Mouse (Mus musculus) ES-E14 (cell line): ENCODE results near the gene Stpg4. TPM values are rescaled to one million over a fixed set of nuclear protein-coding genes. Genes with fewer than 3 reads are reported as not detected.

ENCODE experiments used
- DNase-seq: peaks from one replicate; pipeline ENCODE4 v3.0.0-alpha.2; 2013; ENCODE audit warnings: low read depth, low spot score
- H3K27ac ChIP-seq: 2 replicates; pipeline ENCODE4 v1.5.1; 2012; ENCODE audit warnings: low read depth, mild to moderate bottlenecking, low read length, moderate library complexity, mixed read lengths; ENCODE audit not compliant: poor library complexity, insufficient read depth, severe bottlenecking
- H3K36me3 ChIP-seq: 2 replicates; pipeline ENCODE4 v1.6.1; 2012; ENCODE audit warnings: mild to moderate bottlenecking, low read length, moderate library complexity, mixed read lengths; ENCODE audit not compliant: control insufficient read depth, poor library complexity, insufficient read depth, severe bottlenecking
- H3K4me1 ChIP-seq, 2 experiments: fragments of 150-350 bp in 1 of 2; sonication (generic) in 1 of 2; 2 replicates each; pipeline ENCODE4 v1.6.1; 2012; ENCODE audit warnings: low read length in 2 of 2, mild to moderate bottlenecking in 1 of 2, mixed read lengths in 1 of 2; ENCODE audit not compliant: control insufficient read depth in 2 of 2, insufficient read depth in 2 of 2, poor library complexity in 1 of 2
- H3K4me3 ChIP-seq, 2 experiments: fragments of 150-350 bp in 1 of 2; sonication (generic) in 1 of 2; 2 replicates each; pipeline ENCODE4 v1.5.1; 2012; ENCODE audit warnings: low read length in 2 of 2, low read depth in 1 of 2, mild to moderate bottlenecking in 1 of 2, mixed read lengths in 1 of 2; ENCODE audit not compliant: insufficient read depth in 1 of 2, poor library complexity in 1 of 2, severe bottlenecking in 1 of 2
- H3K9ac ChIP-seq: 2 replicates; pipeline ENCODE4 v1.6.1; 2012; ENCODE audit warnings: low read depth, mild to moderate bottlenecking, low read length, mixed read lengths; ENCODE audit not compliant: poor library complexity, insufficient read depth, severe bottlenecking
- H3K9me3 ChIP-seq: fragments of 150-350 bp; sonication (generic); 2 replicates; pipeline ENCODE4 v1.6.1; 2012; ENCODE audit warnings: low read depth, mild to moderate bottlenecking, low read length; ENCODE audit not compliant: control insufficient read depth, insufficient read depth
- CHD2 ChIP-seq: IDR thresholded peaks from 2 replicates; pipeline ENCODE4 v1.6.1; 2014; ENCODE audit warnings: mild to moderate bottlenecking, low read depth, low read length, inconsistent platforms
- HCFC1 ChIP-seq: IDR thresholded peaks from 2 replicates; pipeline ENCODE4 v1.6.1; 2012; ENCODE audit warnings: low read length, inconsistent platforms, borderline replicate concordance; ENCODE audit not compliant: insufficient read depth
- MAFK ChIP-seq: IDR thresholded peaks from 2 replicates; pipeline ENCODE4 v1.6.1; 2014; ENCODE audit warnings: mild to moderate bottlenecking, low read depth, low read length, inconsistent platforms; ENCODE audit not compliant: insufficient read depth
- ZC3H11A ChIP-seq: IDR thresholded peaks from 2 replicates; pipeline ENCODE4 v1.6.1; 2012; ENCODE audit warnings: low read depth, mild to moderate bottlenecking, inconsistent platforms, low read length, borderline replicate concordance
- ZNF384 ChIP-seq: IDR thresholded peaks from 2 replicates; pipeline ENCODE4 v1.6.1; 2012; ENCODE audit warnings: low read depth, low read length, inconsistent platforms
- in situ Hi-C, 2 experiments: fragments of 600-800 bp; cut with MboI; formaldehyde crosslinking; loops; one replicate each; pipeline ENCODE4 v1.15.1; 2025; ENCODE audit warnings: low sequenced_read_pairs in 2 of 2, inconsistent platforms in 1 of 2; ENCODE audit not compliant: unreplicated experiment in 2 of 2
- total RNA-seq: library from RNA; depleted of rRNA; stranded (reverse); fragments of 300-350 nt; gene quantifications from 2 replicates; pipeline ENCODE4 v1.2.3, GENCODE M21; 2012

Stpg4 gene
- total RNA-seq, 1 experiment: not detected

- no peak overlapping the region for H3K27ac ChIP-seq
- H3K9ac ChIP-seq: no peak overlapping the region
- no peak for DNase-seq
- no peak overlapping the region for H3K4me3 ChIP-seq
- TF ChIP-seq HCFC1 (no peak), ZC3H11A (no peak), CHD2 (no peak), ZNF384 (no peak), MAFK (no peak)
- H3K36me3 ChIP-seq: peaks cover 16% of the 10 kb centered on the region
- H3K4me1 ChIP-seq: peaks cover 0 to 3% of the 10 kb centered on the region in 2 experiments; a peak in 1 of 4 replicates
- no peaks in the 10 kb centered on the region for H3K9me3 ChIP-seq
- in situ Hi-C loops: no loop called here
Observed at GRCm38 (mm10) chr17:87429431-87429830, 1.9 kb upstream of the Stpg4 start.

GRCm38 (mm10) chr17:87418082-87418481, 9.5 kb downstream of the Stpg4 start:
- in situ Hi-C loops: no loop called here
- no peak for DNase-seq
- Histone ChIP-seq H3K9me3 (no peaks in the 10 kb centered on the region), H3K27ac (no peak overlapping the region), H3K4me1 (peaks cover 0 to 7% of the 10 kb centered on the region in 2 experiments; a peak in 1 of 4 replicates), H3K4me3 (no peak overlapping the region), H3K36me3 (no peaks in the 10 kb centered on the region), H3K9ac (no peak overlapping the region)
- no peak for TF ChIP-seq ZC3H11A

- Histone ChIP-seq H3K36me3 (no peaks in the 10 kb centered on the region), H3K4me3 (no peak overlapping the region), H3K4me1 (peaks cover 0 to 6% of the 10 kb centered on the region in 2 experiments; a peak in 1 of 4 replicates), H3K9me3 (no peaks in the 10 kb centered on the region), H3K27ac (no peak overlapping the region), H3K9ac (no peak overlapping the region)
- TF ChIP-seq MAFK: no peak
- no peak for TF ChIP-seq ZC3H11A
- no peak for TF ChIP-seq ZNF384
- TF ChIP-seq HCFC1: no peak
- TF ChIP-seq CHD2: no peak
- no peak for DNase-seq
- in situ Hi-C loops: no loop called here
Observed at GRCm38 (mm10) chr17:87406646-87407045, 20.9 kb downstream of the Stpg4 start.

- no peak overlapping the region for H3K27ac ChIP-seq
- no peak for TF ChIP-seq CHD2
- TF ChIP-seq MAFK: no peak
- TF ChIP-seq ZNF384: no peak
- no peak for TF ChIP-seq HCFC1
- TF ChIP-seq ZC3H11A: no peak
- DNase-seq: no peak
Observed at GRCm38 (mm10) chr17:87405576-87405975, 22.0 kb downstream of the Stpg4 start.

GRCm38 (mm10) chr17:87403462-87403861, 24.1 kb downstream of the Stpg4 start:
- no peak overlapping the region for H3K4me3 ChIP-seq
- H3K9me3 ChIP-seq: no peaks in the 10 kb centered on the region
- H3K36me3 ChIP-seq: no peaks in the 10 kb centered on the region
- H3K27ac ChIP-seq: no peak overlapping the region
- no peak overlapping the region for H3K9ac ChIP-seq
- in situ Hi-C loops: no loop called here
- TF ChIP-seq CHD2 (no peak), MAFK (no peak), ZNF384 (no peak), HCFC1 (no peak), ZC3H11A (no peak)
- peaks cover 0 to 6% of the 10 kb centered on the region in 2 experiments; a peak in 1 of 4 replicates for H3K4me1 ChIP-seq
- DNase-seq: no peak

More at GRCm38 (mm10) chr17:87405576-87405975, 22.0 kb downstream of the Stpg4 start:
- Histone ChIP-seq H3K9me3 (no peaks in the 10 kb centered on the region), H3K9ac (no peak overlapping the region), H3K36me3 (no peaks in the 10 kb centered on the region), H3K4me1 (peaks cover 0 to 6% of the 10 kb centered on the region in 2 experiments; a peak in 1 of 4 replicates), H3K4me3 (no peak overlapping the region)
- in situ Hi-C loops: no loop called here
